Mouse (Mus musculus) neural tube, embryonic 14.5 days (tissue): ENCODE data around the gene Zfp119b. TPM values are rescaled to one million over a fixed set of nuclear protein-coding genes. Genes with fewer than 3 reads are reported as not detected.
"Not testable (repeated sequence)": the region's sequence is repeated elsewhere in the genome, so short reads cannot be mapped to it uniquely, and the experiment has no call there.

Experiments
- ATAC-seq: fragments of 200-750 bp; cut with Nextera tagmentation; 2 replicates; pipeline ENCODE4 v1.8.0; 2017; ENCODE audit warnings: low read depth, mild to moderate bottlenecking, moderate TSS enrichment, moderate library complexity
- H3K27ac ChIP-seq: fragments of 300-500 bp; sonication (generic); 2 replicates; pipeline ENCODE4 v1.5.1; 2014; ENCODE audit warnings: low read depth, mild to moderate bottlenecking, control low read depth, low read length, moderate library complexity, mixed read lengths
- H3K27me3 ChIP-seq: fragments of 300-500 bp; sonication (generic); 2 replicates; pipeline ENCODE4 v1.6.1; 2014; ENCODE audit warnings: low read length; ENCODE audit not compliant: control insufficient read depth, insufficient read depth
- H3K36me3 ChIP-seq: fragments of 300-500 bp; sonication (generic); 2 replicates; pipeline ENCODE4 v1.6.1; 2014; ENCODE audit warnings: low read length, mixed read lengths; ENCODE audit not compliant: control insufficient read depth, insufficient read depth
- H3K4me1 ChIP-seq: fragments of 300-500 bp; sonication (generic); 2 replicates; pipeline ENCODE4 v1.6.1; 2014; ENCODE audit warnings: low read length; ENCODE audit not compliant: control insufficient read depth, insufficient read depth
- H3K4me2 ChIP-seq: fragments of 300-500 bp; sonication (generic); 2 replicates; pipeline ENCODE4 v1.6.1; 2014; ENCODE audit warnings: mild to moderate bottlenecking, low read depth, low read length, control low read depth
- H3K4me3 ChIP-seq: fragments of 300-500 bp; sonication (generic); 2 replicates; pipeline ENCODE4 v1.5.1; 2014; ENCODE audit warnings: low read depth, low read length, control low read depth, mixed read lengths
- H3K9ac ChIP-seq: fragments of 300-500 bp; sonication (generic); replicated peaks from 2 replicates; pipeline ENCODE4 v1.6.1; 2014; ENCODE audit warnings: low read depth, mild to moderate bottlenecking, control low read depth, low read length, mixed read lengths
- H3K9me3 ChIP-seq: fragments of 300-500 bp; sonication (generic); 2 replicates; pipeline ENCODE4 v1.6.1; 2016; ENCODE audit warnings: low read length; ENCODE audit not compliant: control insufficient read depth
- WGBS: fragments of 180-500 bp; shearing (Covaris S2); extraction: QIAGEN DNeasy Blood & Tissue Kit; methylation state at CpG from one replicate; pipeline ENCODE4 v1.1.7; 2014; 5-methylcytosine and 5-hydroxymethylcytosine counted together
- polyA plus RNA-seq: library from polyadenylated mRNA; unstranded; fragments of >200 nt; fragmentation: Nextera tagmentation; extraction: Ambion mirVana; gene quantifications from 2 replicates; pipeline ENCODE4 v1.2.1, GENCODE M21; 2014

Gene Zfp119b
- polyA plus RNA-seq, 1 experiment from 2014 or later, result 9.8 TPM

- Histone ChIP-seq H3K4me3 (peak overlapping the region; percentile 50), H3K27ac (peak overlapping the region; percentile 80), H3K27me3 (no peaks in the 10 kb centered on the region), H3K36me3 (no peaks in the 10 kb centered on the region), H3K4me1 (no peaks in the 10 kb centered on the region), H3K4me2 (peak overlapping the region; percentile 58), H3K9me3 (no peaks in the 10 kb centered on the region), H3K9ac (peak overlapping the region; percentile 65)
- WGBS, result 2% methylated on average over 33 of the region's 33 CpGs
- ATAC-seq, result peak; percentile 97
Observed at GRCm38 (mm10) chr17:55931553-55932502, 17.5 kb downstream of the Zfp119b start.

- no peak overlapping the region for H3K4me3 ChIP-seq
- no peaks in the 10 kb centered on the region for H3K27me3 ChIP-seq
- no peaks in the 10 kb centered on the region for H3K4me1 ChIP-seq
- no peak for ATAC-seq
- H3K9me3 ChIP-seq, result no peaks in the 10 kb centered on the region
- no peak overlapping the region for H3K27ac ChIP-seq
- no peak overlapping the region for H3K9ac ChIP-seq
- no peak overlapping the region for H3K4me2 ChIP-seq
- H3K36me3 ChIP-seq, result no peaks in the 10 kb centered on the region
Observed at GRCm38 (mm10) chr17:55906669-55907068, 42.6 kb downstream of the Zfp119b start.

GRCm38 (mm10) chr17:55904131-55904530 is 45.2 kb downstream of the Zfp119b start:
- no peak for ATAC-seq
- Histone ChIP-seq H3K4me3 (no peak overlapping the region), H3K27me3 (no peaks in the 10 kb centered on the region), H3K4me1 (no peaks in the 10 kb centered on the region), H3K9me3 (no peaks in the 10 kb centered on the region), H3K36me3 (no peaks in the 10 kb centered on the region), H3K27ac (no peak overlapping the region), H3K9ac (no peak overlapping the region), H3K4me2 (no peak overlapping the region)
- 80% methylated on average over 6 of the region's 6 CpGs for WGBS

- Histone ChIP-seq H3K36me3 (no peaks in the 10 kb centered on the region), H3K4me1 (no peaks in the 10 kb centered on the region), H3K27ac (no peak overlapping the region), H3K9ac (no peak overlapping the region), H3K27me3 (no peaks in the 10 kb centered on the region), H3K4me2 (no peak overlapping the region), H3K4me3 (no peak overlapping the region), H3K9me3 (no peaks in the 10 kb centered on the region)
- no peak for ATAC-seq
- 98% methylated on average over 1 of the region's 1 CpGs for WGBS
Observed at GRCm38 (mm10) chr17:55903687-55904086, 45.6 kb downstream of the Zfp119b start.

- no peak for ATAC-seq
- H3K27ac ChIP-seq, result no peak overlapping the region
- 58% methylated on average over 2 of the region's 2 CpGs for WGBS
- H3K9me3 ChIP-seq, result 0 out of 2 replicates have a peak, but pooled peaks cover 4% of the 10 kb centered on the region
- H3K4me1 ChIP-seq, result no peaks in the 10 kb centered on the region
- H3K27me3 ChIP-seq, result no peaks in the 10 kb centered on the region
- H3K9ac ChIP-seq, result no peak overlapping the region
- peaks cover 3% of the 10 kb centered on the region; the same call in 1 of the 2 replicates for H3K36me3 ChIP-seq
- no peak overlapping the region for H3K4me3 ChIP-seq
- H3K4me2 ChIP-seq, result no peak overlapping the region
Observed at GRCm38 (mm10) chr17:55903087-55903486, 46.2 kb downstream of the Zfp119b start.

- not testable (repeated sequence) for H3K27me3 ChIP-seq, H3K27ac ChIP-seq, H3K36me3 ChIP-seq, H3K9me3 ChIP-seq, ATAC-seq, H3K4me1 ChIP-seq
- Histone ChIP-seq H3K4me2 (peak overlapping the region; percentile 50), H3K9ac (peak overlapping the region; percentile 41; the same call in 1 of the 2 replicates), H3K4me3 (peak overlapping the region; percentile 38)
- 17% methylated on average over 6 of the region's 8 CpGs for WGBS
Observed at GRCm38 (mm10) chr17:55892406-55892955, 56.8 kb downstream of the Zfp119b start.

Other genes starting within 250 kb of the Zfp119b start
- 6.6 and 6.8 TPM in 2 replicates for gene Pot1b, start 236.9 kb downstream of the Zfp119b start, polyA plus RNA-seq
- gene Adgre4, start 199.5 kb downstream of the Zfp119b start, polyA plus RNA-seq, result 0.09 and 0.24 TPM in 2 replicates
- 12.2 TPM in 2 replicates for gene Zfp119a, start 70.6 kb downstream of the Zfp119b start, polyA plus RNA-seq
- 16.1 and 17.1 TPM in 2 replicates for gene Zfp959, start 57.4 kb downstream of the Zfp119b start, polyA plus RNA-seq
- gene Ebi3, start 3.1 kb upstream of the Zfp119b start, polyA plus RNA-seq, result 6.7 and 7.1 TPM in 2 replicates
- gene Yju2, start 9.6 kb upstream of the Zfp119b start, polyA plus RNA-seq, result 17.9 and 18.0 TPM in 2 replicates
- gene Shd, start 21.0 kb upstream of the Zfp119b start, polyA plus RNA-seq, result 158 and 218 TPM in 2 replicates
- gene Fsd1, start 37.0 kb upstream of the Zfp119b start, polyA plus RNA-seq, result 155 and 188 TPM in 2 replicates
- 5.2 and 6.8 TPM in 2 replicates for gene Stap2, start 56.1 kb upstream of the Zfp119b start, polyA plus RNA-seq
- gene Mpnd, start 56.2 kb upstream of the Zfp119b start, polyA plus RNA-seq, result 150 and 158 TPM in 2 replicates
- 87.5 and 94.9 TPM in 2 replicates for gene Sh3gl1, start 87.1 kb upstream of the Zfp119b start, polyA plus RNA-seq
- 2.3 and 3.2 TPM in 2 replicates for gene Chaf1a, start 90.9 kb upstream of the Zfp119b start, polyA plus RNA-seq
- gene Ubxn6, start 125.5 kb upstream of the Zfp119b start, polyA plus RNA-seq, result 69.9 and 80.9 TPM in 2 replicates
- 96.8 and 102 TPM in 2 replicates for gene Hdgfl2, start 130.1 kb upstream of the Zfp119b start, polyA plus RNA-seq
- 0.19 and 0.28 TPM in 2 replicates for gene Plin4, start 160.3 kb upstream of the Zfp119b start, polyA plus RNA-seq
- 0.95 and 1.9 TPM in 2 replicates for gene Plin5, start 168.1 kb upstream of the Zfp119b start, polyA plus RNA-seq
- gene Lrg1, start 172.5 kb upstream of the Zfp119b start, polyA plus RNA-seq, result 0.24 TPM in 2 replicates
- gene Sema6b, start 190.8 kb upstream of the Zfp119b start, polyA plus RNA-seq, result 11.8 and 13.8 TPM in 2 replicates
- 9.2 and 9.9 TPM in 2 replicates for gene Tnfaip8l1, start 213.0 kb upstream of the Zfp119b start, polyA plus RNA-seq
- gene Mydgf, start 234.4 kb upstream of the Zfp119b start, polyA plus RNA-seq, result 68.6 and 69.7 TPM in 2 replicates